Mouse (Mus musculus) cortical plate, adult 2 months (tissue): Measurements from ENCODE around the gene Robo1.

Experiments used
- CTCF ChIP-seq: fragments of 200-500 bp; IDR thresholded peaks from 2 replicates; pipeline ENCODE4 v1.5.1; 2011; ENCODE audit warnings: mild to moderate bottlenecking, control low read depth, low read length; ENCODE audit not compliant: insufficient read depth; ENCODE audit errors: extremely low read depth
- POLR2A ChIP-seq: fragments of 200-500 bp; IDR thresholded peaks from 2 replicates; pipeline ENCODE4 v1.6.1; 2011; ENCODE audit warnings: mild to moderate bottlenecking, low read length, control low read depth; ENCODE audit not compliant: insufficient read depth; ENCODE audit errors: extremely low read depth

- TF ChIP-seq CTCF (no peak), POLR2A (no peak)
These were observed 412.9 kb downstream of the Robo1 start for GRCm38 (mm10) chr16:72720979-72721378.
